Mouse (Mus musculus): Measurements from ENCODE around the gene Trit1.

Trit1 gene

GRCm38 (mm10) chr4:123050681-123051211 lies 34.3 kb downstream of the Trit1 start:
- DNase-seq (ENCODE audit: low spot score) = peak; percentile 73

GRCm38 (mm10) chr4:123053179-123053578 lies 36.8 kb downstream of the Trit1 start:
- DNase-seq (ENCODE audit: low spot score) = peak; percentile 35

GRCm38 (mm10) chr4:123054172-123054790 lies 37.9 kb downstream of the Trit1 start:
- DNase-seq (ENCODE audit: low spot score) = no peak

GRCm38 (mm10) chr4:123056560-123057109 lies 40.2 kb downstream of the Trit1 start:
- no peak for DNase-seq (ENCODE audit: low spot score)

- no peak for DNase-seq (ENCODE audit: low spot score)
These were observed 41.6 kb downstream of the Trit1 start for GRCm38 (mm10) chr4:123057957-123058356.

GRCm38 (mm10) chr4:123061744-123062143 lies 45.3 kb downstream of the Trit1 start:
- DNase-seq (ENCODE audit: low spot score) = no peak

- DNase-seq (ENCODE audit: low spot score) = no peak
These were observed 52.2 kb downstream of the Trit1 start for GRCm38 (mm10) chr4:123068646-123069045.

- peak; percentile 69 for DNase-seq (ENCODE audit: low spot score)
These were observed 55.0 kb downstream of the Trit1 start for GRCm38 (mm10) chr4:123071266-123071966.

GRCm38 (mm10) chr4:123076928-123077327 lies 60.5 kb downstream of the Trit1 start:
- no peak for DNase-seq (ENCODE audit: low spot score)

- DNase-seq (ENCODE audit: low spot score) = no peak
These were observed 61.8 kb downstream of the Trit1 start for GRCm38 (mm10) chr4:123078231-123078630.

GRCm38 (mm10) chr4:123080791-123081190 lies 64.4 kb downstream of the Trit1 start:
- no peak for DNase-seq (ENCODE audit: low spot score)

GRCm38 (mm10) chr4:123082283-123083163 lies 66.1 kb downstream of the Trit1 start:
- peak; percentile 83 for DNase-seq (ENCODE audit: low spot score)

- no peak for DNase-seq (ENCODE audit: low spot score)
These were observed 67.0 kb downstream of the Trit1 start for GRCm38 (mm10) chr4:123083323-123083902.

- no peak for DNase-seq (ENCODE audit: low spot score)
These were observed 68.9 kb downstream of the Trit1 start for GRCm38 (mm10) chr4:123085290-123085689.

GRCm38 (mm10) chr4:123086381-123086780 lies 70.0 kb downstream of the Trit1 start:
- no peak for DNase-seq (ENCODE audit: low spot score)

- DNase-seq (ENCODE audit: low spot score) = no peak
These were observed 76.2 kb downstream of the Trit1 start for GRCm38 (mm10) chr4:123092621-123093020.

GRCm38 (mm10) chr4:123093064-123093776 lies 76.8 kb downstream of the Trit1 start:
- DNase-seq (ENCODE audit: low spot score) = no peak

GRCm38 (mm10) chr4:123093869-123094268 lies 77.5 kb downstream of the Trit1 start:
- no peak for DNase-seq (ENCODE audit: low spot score)
